In genomic region chr2:77304494-77304893, GRCm38 (mm10) we compare ENCODE assay signal across 12 mouse cellular contexts.
"Had no signal": no experiment of that assay in that cellular context is flagged by ENCODE, and none has a peak within 500 bp of the region (broad histone marks: within the 10 kb centered on the region; RNA-seq: fewer than 3 reads in every experiment).

No protein-coding gene starts in this region.

- DNase-seq: kidney, postnatal 36 days; layer of hippocampus, adult 9-11 months; layer of hippocampus, postnatal 36 days; right cerebral cortex, postnatal 14 days; thymus, postnatal 4 days had no signal

- ATAC-seq: intestine, embryonic 16.5 days; liver, embryonic 12.5 days; midbrain, embryonic 16.5 days had no signal

- H3K9me3 ChIP-seq: limb, embryonic 15.5 days; liver, embryonic 12.5 days; lung, embryonic 15.5 days; midbrain, embryonic 12.5 days; stomach, embryonic 15.5 days had no signal

- H3K9ac ChIP-seq: limb, embryonic 15.5 days; liver, embryonic 12.5 days; lung, embryonic 15.5 days; midbrain, embryonic 12.5 days; stomach, embryonic 15.5 days had no signal

- H3K4me3 ChIP-seq: limb, embryonic 15.5 days; liver, embryonic 12.5 days; lung, embryonic 15.5 days; midbrain, embryonic 12.5 days; stomach, embryonic 15.5 days had no signal

- H3K4me1 ChIP-seq: limb, embryonic 15.5 days; liver, embryonic 12.5 days; lung, embryonic 15.5 days; midbrain, embryonic 12.5 days had no signal

- H3K4me2 ChIP-seq: limb, embryonic 15.5 days; liver, embryonic 12.5 days; lung, embryonic 15.5 days; midbrain, embryonic 12.5 days; stomach, embryonic 15.5 days had no signal

- H3K27me3 ChIP-seq: limb, embryonic 15.5 days; liver, embryonic 12.5 days; lung, embryonic 15.5 days; midbrain, embryonic 12.5 days; stomach, embryonic 15.5 days had no signal

- H3K27ac ChIP-seq: limb, embryonic 15.5 days; liver, embryonic 12.5 days; lung, embryonic 15.5 days; midbrain, embryonic 12.5 days; stomach, embryonic 15.5 days had no signal

- H3K36me3 ChIP-seq: limb, embryonic 15.5 days; liver, embryonic 12.5 days; lung, embryonic 15.5 days; midbrain, embryonic 12.5 days; stomach, embryonic 15.5 days had no signal
